Mouse (Mus musculus) thymus, postnatal 25 days (tissue): Measurements from ENCODE around the gene Ormdl3.

ENCODE experiments used
- DNase-seq: peaks from one replicate; pipeline ENCODE4 v3.0.0; 2022

The Ormdl3 gene

DNA sequence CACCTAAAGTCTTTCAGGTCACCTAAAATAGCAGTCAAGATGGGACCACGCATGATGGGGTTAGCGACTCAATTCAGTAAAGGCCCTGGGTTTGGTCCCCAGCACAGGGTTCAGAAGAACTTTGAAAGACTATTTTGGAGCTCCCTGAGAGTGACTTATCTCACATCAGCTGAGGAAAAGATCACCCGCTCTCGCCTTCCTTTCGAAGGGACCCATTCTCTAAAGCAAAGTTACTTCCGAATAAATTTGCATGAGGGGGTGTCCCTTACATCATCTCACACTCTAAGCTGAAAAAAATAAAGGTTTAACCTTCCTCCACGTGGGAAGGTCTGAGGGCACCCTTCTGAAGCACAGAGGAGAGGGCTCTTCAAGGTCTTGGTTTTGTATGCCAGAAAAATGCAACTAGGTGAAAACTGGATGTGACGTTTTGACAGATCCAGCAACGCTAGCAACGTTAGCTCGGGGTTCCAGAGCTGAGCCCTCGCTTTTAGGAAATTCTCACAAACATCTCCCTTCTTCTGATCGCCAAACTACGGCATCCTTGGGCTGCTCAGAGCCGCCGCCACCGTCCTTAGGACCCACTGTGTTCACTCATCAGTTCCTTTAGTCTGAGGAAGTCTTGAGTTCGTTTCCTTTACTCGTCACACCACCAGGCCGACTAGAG is 36.7 kb downstream of the Ormdl3 start:
- DNase-seq = peak; percentile 58

GRCm38 (mm10) chr11:98549363-98549762 is 37.8 kb downstream of the Ormdl3 start:
- DNase-seq = no peak

GRCm38 (mm10) chr11:98547308-98547693 is 39.9 kb downstream of the Ormdl3 start:
- no peak for DNase-seq

GRCm38 (mm10) chr11:98546529-98547307 is 40.5 kb downstream of the Ormdl3 start:
- peak; percentile 48 for DNase-seq

DNA sequence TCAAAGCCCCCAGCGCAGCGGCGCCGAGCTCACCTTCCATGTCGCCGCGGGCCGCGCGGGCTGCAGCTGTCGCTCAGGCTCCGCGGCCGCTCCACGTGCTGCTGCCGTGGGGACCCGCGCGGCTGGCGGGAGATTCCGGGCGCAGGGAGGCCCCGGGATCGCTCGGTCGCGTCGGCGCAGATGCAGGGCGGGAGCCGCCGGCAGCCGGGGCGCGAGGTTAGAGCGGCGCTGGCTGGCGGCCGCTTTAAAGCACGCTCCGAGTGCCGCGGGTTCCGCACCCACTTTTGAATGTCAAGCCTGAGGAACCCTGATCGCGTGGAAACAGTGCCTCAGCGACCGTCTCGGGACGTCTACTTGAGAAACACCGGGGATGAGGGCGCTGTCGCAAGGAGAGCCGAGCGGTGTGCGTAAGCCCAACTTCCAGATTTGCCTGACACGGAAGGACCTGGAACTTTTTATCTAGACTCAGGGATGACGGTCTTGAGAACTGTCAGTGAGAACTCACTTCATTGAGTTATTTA is 41.4 kb downstream of the Ormdl3 start, which contains the start of gene Ikzf3:
TSS of gene Ikzf3 (minus strand) at position 321 of the 521 bp plus-strand sequence.
- DNase-seq = peak; percentile 86

DNA sequence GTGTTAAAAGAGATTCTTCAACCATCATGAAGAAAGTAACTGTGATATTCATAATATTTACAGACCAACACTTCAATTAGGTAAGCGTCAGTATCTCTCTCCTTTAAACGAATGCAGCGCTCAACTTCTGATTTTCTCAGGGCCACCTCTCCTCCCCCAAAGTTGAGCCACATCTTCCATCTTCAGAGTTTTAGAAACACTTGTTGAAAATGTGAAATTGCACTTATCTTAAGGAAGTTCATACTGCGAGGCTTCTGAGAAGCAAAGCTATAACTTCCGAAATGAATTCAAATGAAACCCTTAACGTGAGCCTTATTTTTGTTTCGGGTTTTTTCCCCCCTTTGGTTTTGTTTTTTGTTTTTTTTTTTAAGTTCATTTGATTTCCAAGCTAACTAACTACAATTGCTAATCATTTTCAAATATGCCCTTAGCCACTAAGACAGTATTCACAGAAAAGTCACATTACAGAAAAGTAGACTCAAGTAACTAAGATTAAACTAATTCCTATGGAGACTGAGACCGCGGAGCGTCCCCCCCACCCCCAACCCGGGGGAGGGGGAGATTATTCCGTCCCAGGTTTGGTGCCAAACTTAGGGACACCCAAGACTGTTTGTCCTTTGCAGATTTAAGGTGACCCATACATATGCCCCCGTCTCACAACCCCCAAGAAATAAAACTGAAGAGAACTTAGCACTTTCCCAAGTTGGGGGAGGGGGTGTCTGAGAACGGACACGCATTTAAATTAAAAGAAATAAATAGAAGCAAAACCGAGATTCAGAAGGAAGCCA is 42.1 kb downstream of the Ormdl3 start:
- no peak for DNase-seq

DNA sequence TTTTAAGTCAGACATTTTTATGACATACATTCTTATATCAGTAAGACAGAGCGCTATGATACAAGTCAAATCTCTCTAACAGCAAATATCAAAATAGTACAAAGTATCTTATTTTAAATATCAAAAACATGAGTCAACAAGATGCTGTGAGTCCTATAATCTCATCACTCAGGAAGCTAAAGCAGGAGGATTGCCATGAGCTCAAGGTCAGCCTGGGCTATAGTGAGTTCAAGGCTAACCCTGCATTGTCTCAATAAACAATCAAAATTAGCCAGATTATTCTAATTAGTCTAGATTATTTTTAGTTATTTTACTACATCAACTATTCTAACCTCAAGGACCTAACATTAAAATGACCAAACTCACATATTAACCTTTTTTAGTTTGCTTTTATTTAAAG is 43.8 kb downstream of the Ormdl3 start:
- DNase-seq = no peak

GRCm38 (mm10) chr11:98542553-98542952 is 44.6 kb downstream of the Ormdl3 start:
- no peak for DNase-seq

GRCm38 (mm10) chr11:98540319-98540718 is 46.8 kb downstream of the Ormdl3 start:
- DNase-seq = no peak

DNA sequence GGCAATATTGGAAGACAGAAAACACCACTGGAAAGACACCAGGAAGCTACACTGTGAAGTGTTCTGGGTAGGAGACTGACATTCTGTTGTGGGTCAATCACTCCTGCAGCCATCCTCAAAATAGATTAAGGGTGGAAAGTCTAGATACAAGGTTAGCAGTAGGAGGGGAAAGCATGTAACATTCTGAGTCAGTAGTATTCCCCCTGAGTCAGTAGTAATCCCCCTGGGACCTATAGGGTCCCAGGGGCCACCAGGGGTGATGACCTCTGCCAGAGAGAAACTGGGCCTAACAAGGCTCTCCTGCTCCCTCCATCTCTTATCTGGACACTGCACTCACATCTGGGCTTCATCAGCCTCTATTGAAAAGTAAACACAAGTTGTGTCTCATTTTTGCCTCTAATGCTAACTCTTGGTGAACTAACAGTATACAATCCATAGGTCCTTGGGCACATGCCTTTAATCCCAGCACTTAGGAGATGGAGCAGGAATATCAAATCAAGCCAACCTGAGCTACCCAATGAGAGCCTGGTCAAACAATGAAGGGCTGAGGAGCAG is 49.6 kb downstream of the Ormdl3 start:
- DNase-seq = no peak
